Mouse (Mus musculus) myocyte (in vitro differentiated cells): ENCODE measurements at regions not wholly inside any gene's neighbourhood (a gene's known extent, or its start where the extent isn't known, plus 50 kb on each side); places are given as distances from the start of the nearest gene placed in this dataset.

Experiments used
- E2F4 ChIP-seq: IDR thresholded peaks from one replicate; pipeline ENCODE4 v1.6.1; 2011; ENCODE audit warnings: mild to moderate bottlenecking, control low read depth, moderate library complexity; ENCODE audit not compliant: insufficient read depth
- MAX ChIP-seq: IDR thresholded peaks from one replicate; pipeline ENCODE4 v1.6.1; 2011; ENCODE audit warnings: low read depth, mild to moderate bottlenecking, control low read depth
- MYOD1 ChIP-seq, 3 experiments: IDR thresholded peaks; one replicate each; pipeline ENCODE4 v1.6.1; 2011; ENCODE audit warnings: control low read depth in 2 of 3, low read depth in 2 of 3, mild to moderate bottlenecking in 2 of 3, moderate library complexity in 1 of 3; ENCODE audit not compliant: insufficient read length in 2 of 3, control insufficient read depth in 1 of 3
- MYOG ChIP-seq, 3 experiments: IDR thresholded peaks; one replicate each; pipeline ENCODE4 v1.6.1; 2011; ENCODE audit warnings: control low read depth in 2 of 3, low read depth in 2 of 3, mild to moderate bottlenecking in 2 of 3; ENCODE audit not compliant: insufficient read length in 2 of 3, control insufficient read depth in 1 of 3, insufficient read depth in 1 of 3
- POLR2A ChIP-seq: IDR thresholded peaks from one replicate; pipeline ENCODE4 v1.6.1; 2011; ENCODE audit warnings: low read depth, mild to moderate bottlenecking, control low read depth, moderate library complexity; ENCODE audit not compliant: insufficient read length
- POLR2AphosphoS2 ChIP-seq: IDR thresholded peaks from one replicate; pipeline ENCODE4 v1.6.1; 2011; ENCODE audit warnings: low read depth, control low read depth; ENCODE audit not compliant: insufficient read length
- REST ChIP-seq: IDR thresholded peaks from one replicate; pipeline ENCODE4 v1.6.1; 2011; ENCODE audit warnings: mild to moderate bottlenecking, control low read depth, moderate library complexity; ENCODE audit not compliant: insufficient read depth, insufficient read length
- TCF12 ChIP-seq: IDR thresholded peaks from one replicate; pipeline ENCODE4 v1.6.1; 2011; ENCODE audit warnings: mild to moderate bottlenecking, control low read depth; ENCODE audit not compliant: poor library complexity, insufficient read depth, severe bottlenecking
- TCF3 ChIP-seq: IDR thresholded peaks from one replicate; pipeline ENCODE4 v1.6.1; 2011; ENCODE audit warnings: low read depth, control low read depth; ENCODE audit not compliant: insufficient read length
- USF1 ChIP-seq: IDR thresholded peaks from one replicate; pipeline ENCODE4 v1.6.1; 2011; ENCODE audit warnings: low read depth, mild to moderate bottlenecking, control low read depth, moderate library complexity

GRCm38 (mm10) chr7:70928001-70928400, 423.3 kb downstream of the Gm10295 start:
- TF ChIP-seq E2F4 (no peak), POLR2A (no peak), TCF12 (no peak), MYOD1 (IDR thresholded peaks at IDR 0.05; ENCODE audit: control insufficient read depth in 1 of 3, insufficient read length in 2 of 3, low read depth in 2 of 3) (no peak), MAX (no peak), POLR2AphosphoS2 (no peak), MYOG (IDR thresholded peaks at IDR 0.05; ENCODE audit: control insufficient read depth in 1 of 3, insufficient read depth in 1 of 3, insufficient read length in 2 of 3, low read depth in 2 of 3) (no peak), REST (no peak), TCF3 (no peak), USF1 (no peak)
